Mouse (Mus musculus) midbrain, embryonic 11.5 days (tissue): ENCODE results near the gene Sds. TPM values are rescaled to one million over a fixed set of nuclear protein-coding genes. Genes with fewer than 3 reads are reported as not detected.

Experiments
- ATAC-seq: fragments of 200-750 bp; cut with Nextera tagmentation; 2 replicates; pipeline ENCODE4 v1.8.0; 2017; ENCODE audit warnings: moderate TSS enrichment, moderate library complexity; ENCODE audit not compliant: low FRiP score
- DNase-seq: peaks from one replicate; pipeline ENCODE4 v3.0.0; 2015; ENCODE audit warnings: low spot score; ENCODE audit errors: missing footprints
- H3K27ac ChIP-seq: fragments of 300-500 bp; sonication (generic); 2 replicates; pipeline ENCODE4 v1.5.1; 2014; ENCODE audit warnings: low read depth, low read length
- H3K27me3 ChIP-seq: fragments of 300-500 bp; sonication (generic); 2 replicates; pipeline ENCODE4 v1.6.1; 2014; ENCODE audit warnings: mild to moderate bottlenecking, low read length, moderate library complexity, mixed read lengths; ENCODE audit not compliant: control insufficient read depth, insufficient read depth
- H3K36me3 ChIP-seq: fragments of 300-500 bp; sonication (generic); 2 replicates; pipeline ENCODE4 v1.6.1; 2014; ENCODE audit warnings: mild to moderate bottlenecking, low read length, moderate library complexity, mixed read lengths; ENCODE audit not compliant: control insufficient read depth, insufficient read depth
- H3K4me1 ChIP-seq: fragments of 300-500 bp; sonication (generic); 2 replicates; pipeline ENCODE4 v1.6.1; 2014; ENCODE audit warnings: low read length; ENCODE audit not compliant: control insufficient read depth, insufficient read depth
- H3K4me2 ChIP-seq: fragments of 300-500 bp; sonication (generic); 2 replicates; pipeline ENCODE4 v1.6.1; 2014; ENCODE audit warnings: mild to moderate bottlenecking, moderate library complexity
- H3K4me3 ChIP-seq: fragments of 300-500 bp; sonication (generic); 2 replicates; pipeline ENCODE4 v1.5.1; 2014; ENCODE audit warnings: low read depth, low read length
- H3K9ac ChIP-seq: fragments of 300-500 bp; sonication (generic); 2 replicates; pipeline ENCODE4 v1.6.1; 2014; ENCODE audit warnings: low read length
- H3K9me3 ChIP-seq: fragments of 300-500 bp; sonication (generic); 2 replicates; pipeline ENCODE4 v1.6.1; 2016; ENCODE audit warnings: low read length; ENCODE audit not compliant: control insufficient read depth
- WGBS: fragments of 180-500 bp; shearing (Covaris S2); extraction: QIAGEN DNeasy Blood & Tissue Kit; methylation state at CpG from one replicate; pipeline ENCODE4 v1.1.7; 2014; 5-methylcytosine and 5-hydroxymethylcytosine counted together
- polyA plus RNA-seq: library from polyadenylated mRNA; unstranded; fragments of >200 nt; fragmentation: Nextera tagmentation; extraction: Ambion mirVana; gene quantifications from 2 replicates; pipeline ENCODE4 v1.2.1, GENCODE M21; 2014

Sds gene
- polyA plus RNA-seq, 1 experiment from 2014 or later = not detected

DNA sequence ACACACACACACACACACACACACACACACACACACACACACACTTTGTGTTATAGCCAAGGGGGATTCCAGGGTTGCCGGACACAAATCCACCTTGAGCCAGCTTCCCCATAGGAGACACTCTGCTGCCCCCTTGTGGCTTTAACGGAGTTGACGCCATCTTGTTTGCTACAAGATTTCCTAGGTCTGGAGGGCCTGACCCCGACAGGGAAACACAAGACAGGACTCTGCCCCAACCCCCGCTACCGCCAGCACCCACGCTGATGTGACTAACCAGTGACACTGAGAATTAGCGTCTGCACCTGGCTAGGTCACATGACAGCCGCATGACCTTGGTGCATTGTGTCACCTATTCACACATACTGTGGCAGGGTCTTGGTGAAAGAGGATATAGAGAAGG lies 18.7 kb upstream of the Sds start:
- Histone ChIP-seq H3K36me3 (no peaks in the 10 kb centered on the region), H3K4me3 (no peak overlapping the region), H3K27me3 (peaks cover 13% of the 10 kb centered on the region), H3K27ac (no peak overlapping the region), H3K4me2 (no peak overlapping the region), H3K4me1 (no peaks in the 10 kb centered on the region), H3K9ac (no peak overlapping the region), H3K9me3 (no peaks in the 10 kb centered on the region)
- peak; percentile 99 for DNase-seq
- 3% methylated on average over 9 of the region's 9 CpGs for WGBS
- ATAC-seq = peak; percentile 27; the same call in 1 of the 2 replicates

DNA sequence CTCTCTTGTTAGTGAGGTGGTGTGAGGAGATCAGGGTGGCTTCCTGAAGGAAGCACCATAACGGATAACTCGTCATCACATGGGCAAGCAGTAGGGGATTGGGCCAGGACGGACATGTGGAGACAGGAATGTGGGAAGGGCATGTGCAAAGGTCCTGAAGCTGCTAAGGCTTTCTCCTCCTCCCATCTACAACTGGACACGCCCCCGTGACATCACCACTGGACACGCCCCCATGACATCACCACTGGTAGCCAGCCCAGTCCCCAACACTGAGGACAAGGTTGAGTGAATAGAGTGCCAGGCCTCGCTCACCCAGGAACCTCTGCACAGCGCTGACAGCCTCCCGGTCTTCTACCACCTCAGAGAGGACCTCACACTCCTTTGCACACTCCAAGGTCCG lies 17.2 kb upstream of the Sds start:
- Histone ChIP-seq H3K4me3 (no peak overlapping the region), H3K4me1 (no peaks in the 10 kb centered on the region), H3K9me3 (no peaks in the 10 kb centered on the region), H3K27me3 (peaks cover 13% of the 10 kb centered on the region), H3K4me2 (no peak overlapping the region), H3K36me3 (no peaks in the 10 kb centered on the region), H3K9ac (no peak overlapping the region), H3K27ac (no peak overlapping the region)
- ATAC-seq = peak; percentile 18; the same call in 1 of the 2 replicates
- DNase-seq = no peak
- WGBS = 81% methylated on average over 10 of the region's 10 CpGs

DNA sequence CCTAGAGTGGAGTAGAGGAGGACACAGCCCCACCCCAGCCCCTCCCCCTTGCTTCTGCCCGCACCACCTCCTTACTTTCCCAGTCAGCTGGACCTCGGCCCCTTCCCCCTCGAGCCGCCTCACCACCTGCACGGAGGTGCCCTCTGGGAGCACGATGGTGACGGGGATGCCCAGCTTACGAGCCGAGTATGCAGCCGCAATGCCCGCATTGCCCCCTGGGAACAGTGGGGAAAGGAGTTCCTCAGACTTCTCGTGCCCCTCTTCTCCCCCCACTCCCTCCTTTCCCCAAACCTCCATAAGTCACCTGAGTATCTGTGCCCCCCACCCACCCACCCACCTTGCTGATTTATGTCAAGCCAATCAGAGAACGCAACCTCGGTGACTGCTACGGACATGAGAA lies 14.4 kb upstream of the Sds start:
- H3K4me2 ChIP-seq = no peak overlapping the region
- DNase-seq (no peak), ATAC-seq (no peak)
- no peaks in the 10 kb centered on the region for H3K4me1 ChIP-seq
- H3K27me3 ChIP-seq = no peaks in the 10 kb centered on the region; the same call in 1 of the 2 replicates
- no peaks in the 10 kb centered on the region for H3K36me3 ChIP-seq
- H3K4me3 ChIP-seq = no peak overlapping the region
- WGBS = 81% methylated on average over 15 of the region's 15 CpGs
- H3K9ac ChIP-seq = no peak overlapping the region
- H3K27ac ChIP-seq = no peak overlapping the region
- no peaks in the 10 kb centered on the region for H3K9me3 ChIP-seq

DNA sequence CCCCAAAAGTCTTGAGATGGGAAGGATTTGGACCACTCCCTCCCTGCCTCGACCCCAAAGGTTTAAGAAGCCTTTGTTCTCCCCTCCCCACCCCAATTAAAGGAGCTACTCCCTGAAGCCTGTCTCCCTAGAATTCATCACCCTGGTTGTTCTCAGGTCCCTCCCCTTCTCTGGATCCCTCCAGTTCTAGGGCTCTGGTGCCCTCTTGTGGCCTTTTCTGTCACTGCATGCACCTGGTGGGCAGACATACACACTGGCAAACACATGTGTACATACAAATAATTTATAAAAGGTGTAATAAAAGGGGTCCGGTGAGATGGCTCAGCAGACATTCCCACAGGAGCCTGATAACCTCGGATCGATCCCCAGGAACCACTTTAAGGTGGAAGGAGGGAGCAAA lies 12.0 kb upstream of the Sds start:
- Histone ChIP-seq H3K9ac (no peak overlapping the region), H3K36me3 (no peaks in the 10 kb centered on the region), H3K4me3 (no peak overlapping the region), H3K9me3 (no peaks in the 10 kb centered on the region), H3K27ac (no peak overlapping the region), H3K27me3 (no peaks in the 10 kb centered on the region), H3K4me2 (no peak overlapping the region), H3K4me1 (no peaks in the 10 kb centered on the region)
- DNase-seq (peak; percentile 93), ATAC-seq (no peak)
- 70% methylated on average over 4 of the region's 4 CpGs for WGBS

DNA sequence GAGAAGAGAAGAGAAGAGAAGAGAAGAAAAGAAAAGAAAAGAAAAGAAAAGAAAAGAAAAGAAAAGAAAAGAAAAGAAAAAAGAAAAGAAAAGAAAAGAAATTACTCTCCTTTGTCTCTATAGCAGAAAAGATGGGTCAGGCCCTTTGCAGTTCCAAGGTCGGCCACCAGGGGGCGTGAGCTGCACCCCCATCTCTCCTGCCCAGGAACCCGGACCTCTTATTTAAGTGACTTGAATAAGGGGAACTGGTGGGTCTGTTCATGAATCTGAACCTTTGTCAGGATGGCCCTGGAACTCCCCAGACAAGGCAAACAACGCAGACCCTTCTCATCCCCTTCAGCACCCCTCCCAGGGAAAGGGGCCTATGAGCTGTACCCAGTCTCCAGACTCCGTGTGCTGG lies 11.3 kb upstream of the Sds start:
- H3K4me3 ChIP-seq = no peak overlapping the region
- no peak overlapping the region for H3K9ac ChIP-seq
- 43% methylated on average over 5 of the region's 5 CpGs for WGBS
- H3K9me3 ChIP-seq = no peaks in the 10 kb centered on the region
- H3K4me1 ChIP-seq = no peaks in the 10 kb centered on the region
- H3K27me3 ChIP-seq = no peaks in the 10 kb centered on the region
- DNase-seq (peak; percentile 86), ATAC-seq (no peak)
- no peaks in the 10 kb centered on the region for H3K36me3 ChIP-seq
- H3K4me2 ChIP-seq = no peak overlapping the region
- H3K27ac ChIP-seq = no peak overlapping the region

DNA sequence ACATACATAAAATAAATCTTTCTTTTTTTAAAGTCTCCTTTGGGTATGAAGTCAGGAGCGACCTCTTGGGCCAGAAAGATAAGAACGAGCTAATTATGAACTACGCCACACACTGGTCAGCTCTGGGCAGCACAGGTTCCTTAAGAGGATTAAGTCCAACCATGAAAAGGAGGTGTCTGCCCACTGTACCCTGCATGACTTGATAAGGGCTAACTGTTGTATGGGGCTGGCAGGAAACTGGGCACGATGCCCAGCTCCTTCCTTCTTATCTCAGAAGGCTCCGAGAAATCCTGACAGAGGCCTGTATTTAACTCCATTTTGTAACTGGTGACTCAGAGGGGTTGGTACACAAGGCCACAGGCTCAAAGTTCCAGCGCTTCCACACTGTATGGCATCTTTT lies 10.5 kb upstream of the Sds start:
- 92% methylated on average over 6 of the region's 6 CpGs for WGBS
- no peak overlapping the region for H3K9ac ChIP-seq
- no peak for DNase-seq
- no peaks in the 10 kb centered on the region for H3K36me3 ChIP-seq
- H3K4me1 ChIP-seq = no peaks in the 10 kb centered on the region
- ATAC-seq = no peak
- no peak overlapping the region for H3K27ac ChIP-seq
- no peak overlapping the region for H3K4me2 ChIP-seq
- H3K4me3 ChIP-seq = no peak overlapping the region
- no peaks in the 10 kb centered on the region for H3K27me3 ChIP-seq
- no peaks in the 10 kb centered on the region for H3K9me3 ChIP-seq

DNA sequence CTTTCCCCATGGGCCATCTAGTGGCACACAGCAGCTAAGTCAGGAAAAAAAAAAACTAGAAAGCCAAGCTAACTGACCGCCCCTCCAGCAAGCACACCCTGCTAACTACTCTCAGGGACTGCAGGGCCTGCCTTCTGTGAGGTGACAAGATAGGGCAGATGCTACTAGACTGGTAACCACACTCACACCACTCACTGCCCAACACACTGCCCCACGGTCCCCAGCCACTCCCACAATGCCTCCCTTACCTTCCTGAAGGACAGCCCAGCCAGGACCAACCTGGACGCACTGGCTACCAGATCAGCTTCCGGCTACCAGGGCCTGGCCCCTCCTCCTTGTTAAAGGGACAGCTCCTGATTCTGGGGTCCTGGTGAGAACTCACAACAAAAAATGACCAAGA lies 9.3 kb upstream of the Sds start:
- H3K27ac ChIP-seq = no peak overlapping the region
- 0 out of 2 replicates have a peak overlapping the region, but pooled peaks have one; percentile 9 for H3K9ac ChIP-seq
- ATAC-seq (no peak), DNase-seq (no peak)
- H3K27me3 ChIP-seq = no peaks in the 10 kb centered on the region
- H3K36me3 ChIP-seq = no peaks in the 10 kb centered on the region
- H3K9me3 ChIP-seq = no peaks in the 10 kb centered on the region
- no peak overlapping the region for H3K4me3 ChIP-seq
- WGBS = 3% methylated on average over 4 of the region's 4 CpGs
- H3K4me2 ChIP-seq = no peak overlapping the region; the same call in 1 of the 2 replicates
- no peaks in the 10 kb centered on the region for H3K4me1 ChIP-seq

DNA sequence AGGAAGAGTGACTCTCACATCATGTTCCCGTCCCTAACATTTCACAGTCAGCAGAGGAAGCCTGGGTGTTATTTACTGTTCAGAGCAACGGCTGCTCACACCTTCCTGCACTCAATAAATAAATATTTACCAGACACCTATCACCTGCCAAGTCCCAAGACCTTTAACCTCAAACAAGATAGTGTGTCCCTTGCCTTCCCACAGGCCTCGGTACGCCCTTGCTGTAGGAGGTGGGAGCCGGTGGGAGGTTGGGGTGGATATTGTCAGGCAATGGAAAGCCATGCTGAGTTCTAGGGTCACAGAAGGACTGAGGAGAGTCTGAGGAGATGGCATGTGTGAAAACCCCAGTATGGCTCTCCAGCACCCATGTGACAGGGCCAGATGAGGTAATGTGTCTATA lies 8.0 kb upstream of the Sds start:
- no peaks in the 10 kb centered on the region for H3K36me3 ChIP-seq
- WGBS = 88% methylated on average over 5 of the region's 5 CpGs
- no peak overlapping the region for H3K27ac ChIP-seq
- H3K4me1 ChIP-seq = no peaks in the 10 kb centered on the region
- DNase-seq = no peak
- no peak overlapping the region for H3K4me2 ChIP-seq
- ATAC-seq = no peak
- no peaks in the 10 kb centered on the region for H3K27me3 ChIP-seq
- H3K4me3 ChIP-seq = no peak overlapping the region
- no peaks in the 10 kb centered on the region for H3K9me3 ChIP-seq
- no peak overlapping the region for H3K9ac ChIP-seq

DNA sequence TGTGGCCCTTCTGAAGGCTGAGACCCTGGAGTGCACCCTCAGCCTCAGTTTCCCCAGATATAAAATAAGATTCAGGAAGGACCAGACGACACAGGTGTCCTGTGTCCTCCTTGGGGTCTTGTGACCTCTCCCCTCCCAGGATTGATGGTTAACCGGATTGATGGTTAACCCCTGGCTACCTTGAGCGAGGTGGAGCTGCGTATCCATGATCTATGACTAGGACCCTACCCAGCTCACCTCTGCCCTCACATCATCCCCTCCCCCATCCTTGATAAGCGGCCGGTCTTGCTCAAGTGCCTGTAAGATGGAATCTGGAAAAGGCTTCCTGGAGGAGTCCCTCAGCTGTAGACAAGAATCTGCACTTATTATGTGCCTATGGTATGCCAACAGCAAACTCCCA lies 7.5 kb upstream of the Sds start:
- Histone ChIP-seq H3K4me3 (no peak overlapping the region), H3K4me1 (no peaks in the 10 kb centered on the region), H3K9me3 (no peaks in the 10 kb centered on the region), H3K27ac (no peak overlapping the region), H3K4me2 (no peak overlapping the region), H3K9ac (no peak overlapping the region), H3K27me3 (no peaks in the 10 kb centered on the region), H3K36me3 (no peaks in the 10 kb centered on the region)
- no peak for DNase-seq
- no peak for ATAC-seq
- WGBS = 87% methylated on average over 6 of the region's 6 CpGs

DNA sequence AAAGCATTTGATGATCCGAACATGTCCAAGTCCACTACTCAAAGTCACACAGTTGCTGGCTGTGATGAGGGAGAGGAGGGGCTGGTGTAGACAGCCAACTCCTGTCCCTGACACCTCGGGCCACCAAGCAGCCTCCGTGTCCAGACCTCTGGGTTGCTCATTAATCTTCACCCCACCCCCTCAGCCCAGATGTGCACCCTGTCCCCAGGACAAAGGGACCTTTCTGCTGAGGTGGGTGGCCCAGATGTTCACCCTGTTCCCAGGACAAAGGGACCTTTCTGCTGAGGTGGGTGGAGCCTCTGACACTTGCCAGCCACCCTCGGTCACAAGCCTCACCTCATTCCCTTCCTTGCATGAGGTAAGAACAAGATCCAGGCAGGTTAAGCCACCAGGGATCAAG lies 4.8 kb upstream of the Sds start:
- H3K4me1 ChIP-seq = no peaks in the 10 kb centered on the region
- no peak overlapping the region for H3K27ac ChIP-seq
- H3K4me2 ChIP-seq = no peak overlapping the region
- no peaks in the 10 kb centered on the region for H3K27me3 ChIP-seq
- ATAC-seq (no peak), DNase-seq (no peak)
- H3K9me3 ChIP-seq = no peaks in the 10 kb centered on the region
- no peaks in the 10 kb centered on the region for H3K36me3 ChIP-seq
- H3K9ac ChIP-seq = no peak overlapping the region
- H3K4me3 ChIP-seq = no peak overlapping the region
- 68% methylated on average over 4 of the region's 4 CpGs for WGBS
